Mouse (Mus musculus): ENCODE data around the gene Syne4. TPM values are rescaled to one million over a fixed set of nuclear protein-coding genes. Genes with fewer than 3 reads are reported as not detected.

The Syne4 gene
- 7.3 and 9.0 TPM in 2 replicates for polyA plus RNA-seq (2015; fragmentation: Nextera tagmentation; extraction: Ambion mirVana)

GRCm38 (mm10) chr7:30314721-30315155, at the start of gene Syne4:
Gene Syne4, plus strand, starts transcription at chr7:30314807.
- H3K27me3 ChIP-seq: no peaks in the 10 kb centered on the region
- no peaks in the 10 kb centered on the region for H3K9me3 ChIP-seq
- H3K27ac ChIP-seq (replicated peaks): no peak within 1 kb of the TSS
- H3K4me3 ChIP-seq: no peak within 1 kb of the TSS
- no peak within 1 kb of the TSS for H3K9ac ChIP-seq (replicated peaks)
- H3K4me1 ChIP-seq: peaks cover 8% of the 10 kb centered on the region
- under 1% methylated on average over 9 of the region's 9 CpGs for WGBS
- no peak for ATAC-seq (replicated peaks)
- no peak within 1 kb of the TSS for H3K4me2 ChIP-seq (replicated peaks)
- 0 out of 2 replicates have a peak, but pooled peaks cover 3% of the 10 kb centered on the region for H3K36me3 ChIP-seq

DNA sequence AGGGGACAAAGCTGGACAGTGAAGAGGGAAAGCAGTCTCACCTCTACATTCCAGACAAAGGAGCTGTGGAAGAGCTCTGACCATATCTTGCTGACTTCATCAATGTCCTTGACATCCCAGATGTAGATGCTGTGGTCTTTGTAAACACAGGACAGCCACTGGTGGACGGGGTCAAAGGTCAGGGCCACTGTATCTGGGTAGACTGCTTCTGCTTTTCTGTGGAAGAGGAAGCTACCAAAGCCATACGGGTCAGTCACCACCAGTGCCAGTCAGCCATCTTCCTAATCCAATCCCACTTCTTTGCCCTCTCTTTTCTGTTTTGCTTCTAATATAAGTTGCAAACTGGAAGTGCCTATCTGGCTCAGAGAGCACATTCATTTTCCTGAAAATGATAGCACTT, 49.6 kb upstream of the Syne4 start:
- H3K9ac ChIP-seq (replicated peaks): no peak overlapping the region
- no peaks in the 10 kb centered on the region for H3K27me3 ChIP-seq
- H3K9me3 ChIP-seq: no peaks in the 10 kb centered on the region
- 0 out of 2 replicates have a peak, but pooled peaks cover 6% of the 10 kb centered on the region for H3K36me3 ChIP-seq
- WGBS: 87% methylated on average over 2 of the region's 2 CpGs
- H3K4me3 ChIP-seq: no peak overlapping the region
- no peaks in the 10 kb centered on the region for H3K4me1 ChIP-seq
- H3K4me2 ChIP-seq (replicated peaks): no peak overlapping the region
- ATAC-seq (replicated peaks): no peak
- H3K27ac ChIP-seq (replicated peaks): no peak overlapping the region

- 92% methylated on average over 5 of the region's 5 CpGs for WGBS
- no peak overlapping the region for H3K4me2 ChIP-seq (replicated peaks)
- no peak for ATAC-seq (replicated peaks)
- no peaks in the 10 kb centered on the region for H3K9me3 ChIP-seq
- no peak overlapping the region for H3K4me3 ChIP-seq
- no peak overlapping the region for H3K9ac ChIP-seq (replicated peaks)
- no peak overlapping the region for H3K27ac ChIP-seq (replicated peaks)
- no peaks in the 10 kb centered on the region for H3K27me3 ChIP-seq
- 0 out of 2 replicates have a peak, but pooled peaks cover 6% of the 10 kb centered on the region for H3K36me3 ChIP-seq
- no peaks in the 10 kb centered on the region for H3K4me1 ChIP-seq
Observed at GRCm38 (mm10) chr7:30265531-30265930, 49.1 kb upstream of the Syne4 start.

- Histone ChIP-seq H3K9ac (replicated peaks) (no peak overlapping the region), H3K27me3 (no peaks in the 10 kb centered on the region), H3K9me3 (no peaks in the 10 kb centered on the region), H3K4me1 (no peaks in the 10 kb centered on the region), H3K27ac (replicated peaks) (no peak overlapping the region), H3K4me3 (no peak overlapping the region), H3K36me3 (0 out of 2 replicates have a peak, but pooled peaks cover 6% of the 10 kb centered on the region), H3K4me2 (replicated peaks) (no peak overlapping the region)
- ATAC-seq (replicated peaks): no peak
- WGBS: 95% methylated on average over 7 of the region's 7 CpGs
Observed at GRCm38 (mm10) chr7:30265935-30266334, 48.7 kb upstream of the Syne4 start.

DNA sequence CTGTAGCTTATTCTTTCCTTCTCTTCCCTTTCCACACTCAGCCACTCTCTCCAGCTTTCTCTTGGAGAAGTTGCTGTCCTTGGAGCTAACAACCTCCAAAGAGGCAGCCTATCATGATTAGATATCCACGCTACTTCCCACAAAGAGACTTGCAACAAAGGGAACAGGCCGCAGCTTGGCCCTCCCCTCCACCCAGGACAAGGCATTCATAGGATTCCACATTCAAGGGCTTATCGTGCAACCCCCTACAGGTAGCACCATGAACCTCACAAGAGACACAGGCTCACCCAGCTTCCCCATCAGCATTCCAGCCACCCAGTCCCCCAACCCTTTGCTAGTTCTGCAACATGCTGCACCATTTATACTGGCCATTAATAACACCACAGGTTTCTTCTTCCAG, 47.8 kb upstream of the Syne4 start:
- Histone ChIP-seq H3K27ac (replicated peaks) (no peak overlapping the region), H3K36me3 (0 out of 2 replicates have a peak, but pooled peaks cover 6% of the 10 kb centered on the region), H3K9me3 (no peaks in the 10 kb centered on the region), H3K4me1 (no peaks in the 10 kb centered on the region), H3K9ac (replicated peaks) (no peak overlapping the region), H3K4me2 (replicated peaks) (no peak overlapping the region), H3K27me3 (no peaks in the 10 kb centered on the region), H3K4me3 (no peak overlapping the region)
- WGBS: 80% methylated on average over 3 of the region's 3 CpGs
- no peak for ATAC-seq (replicated peaks)

GRCm38 (mm10) chr7:30269641-30270040, 45.0 kb upstream of the Syne4 start:
- Histone ChIP-seq H3K4me1 (no peaks in the 10 kb centered on the region), H3K27ac (replicated peaks) (no peak overlapping the region), H3K9ac (replicated peaks) (no peak overlapping the region), H3K4me3 (no peak overlapping the region), H3K9me3 (no peaks in the 10 kb centered on the region), H3K27me3 (no peaks in the 10 kb centered on the region), H3K4me2 (replicated peaks) (no peak overlapping the region), H3K36me3 (no peaks in the 10 kb centered on the region)
- ATAC-seq (replicated peaks): no peak
- 93% methylated on average over 4 of the region's 4 CpGs for WGBS

GRCm38 (mm10) chr7:30274383-30274782, 40.2 kb upstream of the Syne4 start:
- no peaks in the 10 kb centered on the region for H3K9me3 ChIP-seq
- H3K36me3 ChIP-seq: no peaks in the 10 kb centered on the region
- no peak overlapping the region for H3K4me2 ChIP-seq (replicated peaks)
- no peaks in the 10 kb centered on the region for H3K27me3 ChIP-seq
- 89% methylated on average over 6 of the region's 6 CpGs for WGBS
- no peak overlapping the region for H3K9ac ChIP-seq (replicated peaks)
- H3K4me3 ChIP-seq: no peak overlapping the region
- H3K27ac ChIP-seq (replicated peaks): no peak overlapping the region
- no peak for ATAC-seq (replicated peaks)
- H3K4me1 ChIP-seq: peaks cover 7% of the 10 kb centered on the region

- 61% methylated on average over 2 of the region's 2 CpGs for WGBS
- no peaks in the 10 kb centered on the region for H3K27me3 ChIP-seq
- no peak overlapping the region for H3K4me3 ChIP-seq
- H3K4me1 ChIP-seq: peaks cover 18% of the 10 kb centered on the region
- H3K4me2 ChIP-seq (replicated peaks): peak overlapping the region; percentile 81
- H3K36me3 ChIP-seq: no peaks in the 10 kb centered on the region
- no peak overlapping the region for H3K9ac ChIP-seq (replicated peaks)
- no peaks in the 10 kb centered on the region for H3K9me3 ChIP-seq
- no peak overlapping the region for H3K27ac ChIP-seq (replicated peaks)
- no peak for ATAC-seq (replicated peaks)
Observed at GRCm38 (mm10) chr7:30278911-30279310, 35.7 kb upstream of the Syne4 start.

DNA sequence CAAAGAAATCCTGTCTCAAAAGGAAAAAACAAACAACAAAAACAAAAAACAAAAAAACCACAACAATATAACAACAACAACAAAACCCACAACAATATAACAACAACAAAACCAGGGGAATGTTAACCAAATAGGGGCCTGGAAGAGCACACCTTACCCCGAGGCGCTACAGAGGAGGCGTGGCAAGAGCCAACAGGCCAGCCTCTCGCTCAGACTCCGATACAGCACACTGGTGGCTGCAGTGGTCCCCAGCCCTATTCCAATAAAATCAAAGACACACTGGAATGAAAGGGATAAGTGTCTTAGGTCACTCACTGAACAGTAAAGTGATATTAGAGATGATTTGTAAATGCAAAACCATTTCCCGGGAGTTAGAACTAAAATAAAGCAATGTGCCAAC, 35.1 kb upstream of the Syne4 start:
- ATAC-seq (replicated peaks): no peak
- WGBS: under 1% methylated on average over 6 of the region's 6 CpGs
- Histone ChIP-seq H3K27ac (replicated peaks) (no peak overlapping the region), H3K27me3 (no peaks in the 10 kb centered on the region), H3K4me1 (peaks cover 18% of the 10 kb centered on the region), H3K36me3 (no peaks in the 10 kb centered on the region), H3K4me2 (replicated peaks) (peak overlapping the region; percentile 81), H3K4me3 (peak overlapping the region; percentile 71), H3K9ac (replicated peaks) (peak overlapping the region; percentile 45), H3K9me3 (no peaks in the 10 kb centered on the region)

DNA sequence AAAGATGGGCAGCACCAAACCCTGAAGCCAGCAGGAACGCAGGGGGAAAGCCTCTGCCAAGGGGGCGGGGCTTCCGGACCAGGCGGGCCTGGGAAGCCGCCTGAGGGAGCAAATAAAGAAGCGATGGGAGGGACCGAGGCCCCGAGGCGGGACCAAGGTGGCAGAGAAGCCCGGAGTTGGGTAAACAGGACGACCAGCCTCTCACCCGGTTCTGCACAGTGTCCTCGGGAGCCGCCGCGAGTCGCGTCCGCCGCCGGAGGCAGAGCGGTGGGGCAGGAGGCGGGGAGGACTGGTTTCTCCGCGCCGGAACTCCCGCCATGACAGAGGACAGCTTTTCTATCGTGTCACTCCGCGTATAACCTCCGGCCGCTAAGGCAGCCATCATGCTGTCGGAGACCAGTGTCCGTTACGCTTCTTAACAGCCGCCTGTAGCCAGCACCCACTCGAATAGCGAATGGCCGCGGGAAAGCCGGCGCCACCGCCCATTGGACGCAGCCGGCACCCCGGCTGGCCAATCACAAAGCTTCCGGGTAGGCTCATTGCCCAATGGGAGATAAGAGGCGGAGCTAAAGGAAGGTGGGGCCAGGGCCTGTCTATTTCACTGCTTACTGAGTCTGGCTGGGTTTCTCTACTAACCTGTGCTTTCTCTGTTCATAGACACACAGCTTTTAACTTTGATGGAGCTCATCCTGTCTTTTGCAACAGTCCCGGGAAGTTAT, 34.5 kb upstream of the Syne4 start, which contains the start of the genes Thap8 and Wdr62:
TSS of gene Thap8 (plus strand) at position 144 of the 719 bp plus-strand sequence.
TSS of gene Wdr62 (minus strand) at position 469 of the 719 bp plus-strand sequence.
- peak; percentile 96 for ATAC-seq (replicated peaks)
- Histone ChIP-seq H3K27me3 (no peaks in the 10 kb centered on the region), H3K4me2 (replicated peaks) (peak within 1 kb of the TSS; percentile 81), H3K36me3 (no peaks in the 10 kb centered on the region), H3K27ac (replicated peaks) (peak within 1 kb of the TSS; percentile 99), H3K4me1 (peaks cover 18% of the 10 kb centered on the region), H3K9me3 (no peaks in the 10 kb centered on the region), H3K9ac (replicated peaks) (peak within 1 kb of the TSS; percentile 70), H3K4me3 (peak within 1 kb of the TSS; percentile 71)
- under 1% methylated on average over 49 of the region's 49 CpGs for WGBS

DNA sequence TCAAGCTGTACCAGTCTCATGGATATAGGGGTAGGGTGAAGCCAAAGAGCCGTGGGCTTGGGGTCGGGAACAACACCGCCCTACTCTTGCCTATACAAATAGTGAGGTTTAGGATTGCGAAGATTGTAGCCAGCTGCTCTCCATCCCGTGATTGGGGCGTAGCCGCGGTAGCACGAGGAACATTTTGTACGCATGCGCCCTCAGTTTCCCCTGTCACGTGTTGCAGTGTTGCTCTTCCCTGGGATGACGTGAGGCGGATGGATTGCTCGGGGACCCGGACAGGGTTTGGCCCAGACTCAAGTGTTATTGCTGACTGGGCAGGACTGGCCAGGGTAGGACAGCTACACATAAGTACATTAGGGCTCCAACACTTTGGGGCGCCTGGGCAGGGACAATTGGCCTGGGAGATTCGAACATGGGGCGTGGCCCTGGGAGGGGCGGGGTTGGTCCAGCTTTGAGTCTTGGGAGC, 33.9 kb upstream of the Syne4 start:
- Histone ChIP-seq H3K36me3 (no peaks in the 10 kb centered on the region), H3K9ac (replicated peaks) (peak overlapping the region; percentile 70), H3K4me2 (replicated peaks) (peak overlapping the region; percentile 81), H3K4me3 (peak overlapping the region; percentile 71), H3K27me3 (no peaks in the 10 kb centered on the region), H3K4me1 (peaks cover 18% of the 10 kb centered on the region), H3K27ac (replicated peaks) (peak overlapping the region; percentile 99), H3K9me3 (no peaks in the 10 kb centered on the region)
- WGBS: 1% methylated on average over 20 of the region's 20 CpGs
- ATAC-seq (replicated peaks): peak; percentile 81

- Histone ChIP-seq H3K9ac (replicated peaks) (no peak overlapping the region), H3K4me1 (peaks cover 18% of the 10 kb centered on the region), H3K4me2 (replicated peaks) (peak overlapping the region; percentile 81; the same call in 1 of the 2 replicates), H3K27me3 (no peaks in the 10 kb centered on the region), H3K4me3 (peak overlapping the region; percentile 71; the same call in 1 of the 2 replicates), H3K36me3 (no peaks in the 10 kb centered on the region), H3K9me3 (no peaks in the 10 kb centered on the region), H3K27ac (replicated peaks) (no peak overlapping the region; the same call in 1 of the 2 replicates)
- no peak for ATAC-seq (replicated peaks)
- 77% methylated on average over 4 of the region's 4 CpGs for WGBS
Observed at GRCm38 (mm10) chr7:30281522-30281921, 33.1 kb upstream of the Syne4 start.
